Mouse (Mus musculus): ENCODE data around the gene Ttc4. TPM values are rescaled to one million over a fixed set of nuclear protein-coding genes. Genes with fewer than 3 reads are reported as not detected.

Gene Ttc4
- polyA plus RNA-seq, 1 experiment from 2014 or later: 74.8 TPM

DNA sequence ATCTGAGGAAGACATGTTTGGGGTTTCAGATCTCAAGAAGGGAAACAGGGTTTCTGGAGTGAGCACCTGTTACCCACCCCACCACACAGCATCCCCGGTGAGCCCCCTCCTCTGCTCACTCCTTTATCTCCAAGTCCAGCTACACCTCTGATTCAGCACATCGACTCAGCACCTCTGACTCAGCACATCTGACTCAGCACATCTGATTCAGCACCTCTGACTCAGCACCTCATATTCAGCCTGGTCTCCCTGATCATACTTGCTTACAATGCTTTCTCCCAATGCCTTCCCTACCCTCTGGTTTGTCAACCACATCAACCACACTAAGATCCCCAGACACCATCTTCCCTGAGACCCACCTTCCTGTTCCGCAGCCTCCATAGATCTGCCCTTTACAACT, 65.2 kb downstream of the Ttc4 start:
- Histone ChIP-seq H3K27ac (ENCODE audit: low read depth, low read length) (peak overlapping the region; percentile 79), H3K9me3 (ENCODE audit: control insufficient read depth, low read length) (no peaks in the 10 kb centered on the region), H3K27me3 (replicated peaks; ENCODE audit: control insufficient read depth, insufficient read depth, low read length) (peaks cover 8% of the 10 kb centered on the region), H3K36me3 (ENCODE audit: control insufficient read depth, insufficient read depth, low read length) (no peaks in the 10 kb centered on the region), H3K4me1 (replicated peaks; ENCODE audit: control insufficient read depth, insufficient read depth, low read length) (peaks cover 7% of the 10 kb centered on the region), H3K4me3 (ENCODE audit: low read depth, low read length) (no peak overlapping the region), H3K4me2 (peak overlapping the region; percentile 37), H3K9ac (ENCODE audit: low read depth, low read length) (peak overlapping the region; percentile 44; the same call in 1 of the 2 replicates)
- DNase-seq (ENCODE audit: low spot score) (no peak), ATAC-seq (replicated peaks; ENCODE audit: low FRiP score) (peak; percentile 50; the same call in 1 of the 2 replicates)
- 44% methylated on average over 3 of the region's 3 CpGs for WGBS

- no peak overlapping the region for H3K9ac ChIP-seq (ENCODE audit: low read depth, low read length)
- no peaks in the 10 kb centered on the region for H3K36me3 ChIP-seq (ENCODE audit: control insufficient read depth, insufficient read depth, low read length)
- peak overlapping the region; percentile 14; the same call in 1 of the 2 replicates for H3K4me2 ChIP-seq
- H3K27ac ChIP-seq (ENCODE audit: low read depth, low read length): no peak overlapping the region
- peaks cover 7% of the 10 kb centered on the region for H3K4me1 ChIP-seq (replicated peaks; ENCODE audit: control insufficient read depth, insufficient read depth, low read length)
- no peak overlapping the region for H3K4me3 ChIP-seq (ENCODE audit: low read depth, low read length)
- no peak for DNase-seq (ENCODE audit: low spot score)
- WGBS: 78% methylated on average over 8 of the region's 8 CpGs
- no peaks in the 10 kb centered on the region for H3K9me3 ChIP-seq (ENCODE audit: control insufficient read depth, low read length)
- peaks cover 8% of the 10 kb centered on the region for H3K27me3 ChIP-seq (replicated peaks; ENCODE audit: control insufficient read depth, insufficient read depth, low read length)
- ATAC-seq (replicated peaks; ENCODE audit: low FRiP score): no peak
Measured at GRCm38 (mm10) chr4:106613105-106613504, 65.6 kb downstream of the Ttc4 start.

Other genes starting within 250 kb of the Ttc4 start
- 71.5 and 75.4 TPM in 2 replicates for gene Pcsk9, start 214.6 kb downstream of the Ttc4 start, polyA plus RNA-seq (2014; fragmentation: Nextera tagmentation; extraction: Ambion mirVana)
- gene Bsnd, start 186.7 kb downstream of the Ttc4 start, polyA plus RNA-seq (2014; fragmentation: Nextera tagmentation; extraction: Ambion mirVana): not detected in 2 replicates
- 22.9 and 23.0 TPM in 2 replicates for gene Dhcr24, start 117.9 kb downstream of the Ttc4 start, polyA plus RNA-seq (2014; fragmentation: Nextera tagmentation; extraction: Ambion mirVana)
- gene Lexm, start 61.7 kb downstream of the Ttc4 start, polyA plus RNA-seq (2014; fragmentation: Nextera tagmentation; extraction: Ambion mirVana): 0.30 and 0.52 TPM in 2 replicates
- gene Ttc22, start 56.5 kb downstream of the Ttc4 start, polyA plus RNA-seq (2014; fragmentation: Nextera tagmentation; extraction: Ambion mirVana): 0.12 TPM in 2 replicates
- gene Pars2, start 27.9 kb downstream of the Ttc4 start, polyA plus RNA-seq (2014; fragmentation: Nextera tagmentation; extraction: Ambion mirVana): 11.5 and 11.7 TPM in 2 replicates
- 0.22 TPM in 2 replicates for gene Mroh7, start 52.0 kb upstream of the Ttc4 start, polyA plus RNA-seq (2014; fragmentation: Nextera tagmentation; extraction: Ambion mirVana)
- gene Fam151a, start 54.9 kb upstream of the Ttc4 start, polyA plus RNA-seq (2014; fragmentation: Nextera tagmentation; extraction: Ambion mirVana): 0.11 TPM in 1 of 2 replicates, not detected in the other
- gene Acot11, start 126.1 kb upstream of the Ttc4 start, polyA plus RNA-seq (2014; fragmentation: Nextera tagmentation; extraction: Ambion mirVana): 2.9 and 3.9 TPM in 2 replicates
- gene Ssbp3, start 231.8 kb upstream of the Ttc4 start, polyA plus RNA-seq (2014; fragmentation: Nextera tagmentation; extraction: Ambion mirVana): 71.1 and 89.0 TPM in 2 replicates

All from liver, embryonic 11.5 days (tissue).